Mouse (Mus musculus) macrophage (primary cell): Measurements from ENCODE around the gene Fnbp1l. TPM values are rescaled to one million over a fixed set of nuclear protein-coding genes. Genes with fewer than 3 reads are reported as not detected.
A peak's percentile ranks its signal among the peaks of the same experiment; 100 is the strongest.

ENCODE experiments used
- H3K27ac ChIP-seq: fragments of 350-480 bp; formaldehyde crosslinking; 2 replicates; pipeline ENCODE4 v1.9.0; 2021
- H3K36me3 ChIP-seq: fragments of 350-480 bp; formaldehyde crosslinking; 2 replicates; pipeline ENCODE4 v1.9.0; 2021; ENCODE audit errors: inconsistent target
- H3K4me3 ChIP-seq: fragments of 350-480 bp; formaldehyde crosslinking; 2 replicates; pipeline ENCODE4 v1.9.0; 2021; ENCODE audit errors: inconsistent target
- H3K79me2 ChIP-seq: fragments of 350-480 bp; formaldehyde crosslinking; 2 replicates; pipeline ENCODE4 v1.9.0; 2021; ENCODE audit errors: inconsistent target
- WGBS: methylation state at CpG from one replicate; pipeline ENCODE4 v1.1.7; 2026; ENCODE audit warnings: inconsistent platforms; ENCODE audit not compliant: missing documents; 5-methylcytosine and 5-hydroxymethylcytosine counted together
- polyA plus RNA-seq: library from polyadenylated mRNA; stranded (reverse); fragments of 250-400 nt; gene quantifications from 3 replicates; pipeline ENCODE4 v1.2.4, GENCODE M21; 2018; ENCODE audit warnings: inconsistent platforms
- total RNA-seq, 78 experiments: library from RNA; depleted of rRNA; stranded (reverse); fragments of 250-400 nt; gene quantifications; 1 replicate in 9 of 78; 2 replicates in 24 of 78; 3 replicates in 43 of 78; 4 replicates in 2 of 78; pipeline ENCODE4 v1.2.4; 2018; ENCODE audit warnings: inconsistent platforms in 56 of 78

The Fnbp1l gene
- total RNA-seq (2018; cell fraction: chromatin; rRNA removed): 100 to 1,000 TPM in 12 of 26 experiments, 10 to 100 TPM in 14; 15.8 to 857 (median 83.1) TPM
- total RNA-seq (2018; cell fraction: cytosol; rRNA removed): 100 to 1,000 TPM in 2 of 26 experiments, 10 to 100 TPM in 15, 1 to 10 TPM in 9; 6.9 to 147 (median 31.3) TPM
- 100 to 1,000 TPM in 11 of 26 experiments, 10 to 100 TPM in 15; 17.1 to 835 (median 90.7) TPM for total RNA-seq (2018; cell fraction: nucleus; rRNA removed)
- polyA plus RNA-seq: 7.9 to 12.5 TPM (median 11.0 TPM) in 3 replicates

DNA sequence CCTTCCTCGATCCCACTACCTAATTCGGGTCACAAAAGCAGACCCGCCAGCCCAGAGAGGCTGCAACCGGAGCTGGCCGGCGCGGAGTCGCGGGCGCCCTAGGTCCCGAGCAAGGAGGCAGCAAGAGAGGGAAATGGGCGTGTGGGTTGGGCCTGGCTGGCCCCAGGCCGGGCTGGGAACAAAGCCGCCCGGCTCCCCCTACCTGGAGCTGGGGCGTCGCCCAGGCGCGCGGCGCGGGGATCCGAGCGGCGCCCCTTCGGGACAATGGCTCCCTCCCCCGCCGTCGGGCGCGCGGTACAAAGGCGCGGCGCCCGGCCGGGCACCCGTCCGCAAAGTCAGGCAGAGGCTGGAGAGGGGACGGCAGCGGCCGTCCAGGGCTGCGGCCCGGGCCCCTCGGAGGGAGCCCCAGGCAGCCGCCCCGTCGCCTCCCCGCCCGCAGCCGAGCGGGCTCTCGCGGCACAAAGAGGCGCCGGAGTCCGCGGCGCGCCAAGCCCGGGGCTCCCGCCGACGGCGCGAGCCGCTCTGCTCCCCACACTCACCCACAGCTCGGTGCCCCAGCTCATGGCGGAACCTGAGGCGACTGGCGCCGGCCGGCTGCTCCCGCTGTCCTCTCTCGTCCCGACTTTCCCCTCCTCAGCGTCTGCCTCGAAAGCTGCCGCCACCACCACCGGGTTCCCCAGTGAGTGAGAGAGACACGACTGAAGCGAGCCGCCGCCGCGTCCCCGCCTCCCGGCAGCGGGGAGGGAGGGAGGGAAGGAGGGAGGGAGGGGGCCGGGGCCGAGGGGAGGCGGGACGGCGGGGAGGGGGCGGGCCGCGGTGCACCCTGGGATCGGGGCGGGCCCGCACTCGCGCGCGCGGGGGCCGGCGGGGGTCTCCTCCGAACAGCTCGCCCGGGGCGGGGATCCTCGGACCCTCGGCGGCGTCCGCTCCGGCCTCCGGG is at the start of gene Fnbp1l:
Gene Fnbp1l (minus strand): TSS at position 725 of the 940 bp plus-strand sequence.
- no peaks in the 10 kb centered on the region for H3K36me3 ChIP-seq
- peaks cover 44% of the 10 kb centered on the region for H3K79me2 ChIP-seq
- WGBS: under 1% methylated on average over 91 of the region's 118 CpGs
- peak within 1 kb of the TSS; percentile 53 for H3K4me3 ChIP-seq
- H3K27ac ChIP-seq: no peak within 1 kb of the TSS

DNA sequence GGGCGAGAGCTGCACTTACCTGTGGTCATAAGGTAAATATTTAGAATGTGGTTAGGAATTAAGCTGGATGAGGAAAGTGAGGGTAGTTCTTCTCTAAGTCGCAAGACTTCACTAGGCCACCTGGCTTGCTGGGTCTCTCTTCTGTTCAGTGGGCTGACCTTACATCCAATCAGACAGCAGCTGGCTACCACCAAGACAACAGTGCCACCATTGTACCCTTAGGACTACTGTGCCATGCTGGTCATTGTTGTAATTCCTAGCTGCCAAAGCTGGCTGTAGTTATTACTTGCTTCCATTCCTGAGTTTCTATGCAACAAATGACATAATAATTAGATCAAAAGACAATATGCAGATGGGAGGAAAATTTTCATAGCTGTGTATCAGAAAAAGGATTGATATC is 41.3 kb upstream of the Fnbp1l start:
- WGBS: 88% methylated on average over 2 of the region's 2 CpGs
- Histone ChIP-seq H3K36me3 (no peaks in the 10 kb centered on the region), H3K27ac (no peak overlapping the region), H3K4me3 (no peak overlapping the region), H3K79me2 (no peaks in the 10 kb centered on the region)

DNA sequence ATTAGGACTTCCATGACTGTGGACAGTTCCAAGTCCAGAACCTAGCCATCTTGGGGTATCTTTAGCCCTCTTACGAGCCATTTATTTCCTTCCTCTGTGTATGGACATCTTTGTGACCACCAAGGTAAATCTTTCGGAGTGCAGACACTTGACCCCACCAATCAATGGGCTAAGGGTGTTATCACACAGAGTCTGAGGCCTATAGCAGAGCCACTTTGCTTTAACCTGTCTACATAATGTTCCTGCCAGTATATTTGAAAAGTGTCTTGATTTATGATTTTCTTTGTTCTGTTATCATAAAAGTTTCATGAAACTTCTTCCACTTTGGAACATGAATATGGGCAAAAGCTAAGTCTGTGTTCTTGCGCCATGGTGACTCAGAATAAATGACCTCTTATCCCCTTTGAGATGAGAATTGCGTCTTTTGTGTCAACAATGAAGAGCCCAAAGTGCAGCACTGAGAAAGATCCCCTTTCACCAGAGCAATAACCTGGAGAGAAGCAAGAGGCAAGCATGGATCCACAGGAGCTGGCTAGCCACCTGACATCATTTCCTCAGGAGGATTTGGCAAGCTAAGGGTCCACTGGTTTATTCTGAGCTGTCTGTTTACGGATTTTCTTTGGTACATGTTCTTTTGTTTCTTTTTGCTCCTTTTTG is 39.9 kb upstream of the Fnbp1l start:
- Histone ChIP-seq H3K79me2 (no peaks in the 10 kb centered on the region), H3K36me3 (no peaks in the 10 kb centered on the region), H3K27ac (no peak overlapping the region), H3K4me3 (no peak overlapping the region)
- WGBS: 94% methylated on average over 5 of the region's 5 CpGs

DNA sequence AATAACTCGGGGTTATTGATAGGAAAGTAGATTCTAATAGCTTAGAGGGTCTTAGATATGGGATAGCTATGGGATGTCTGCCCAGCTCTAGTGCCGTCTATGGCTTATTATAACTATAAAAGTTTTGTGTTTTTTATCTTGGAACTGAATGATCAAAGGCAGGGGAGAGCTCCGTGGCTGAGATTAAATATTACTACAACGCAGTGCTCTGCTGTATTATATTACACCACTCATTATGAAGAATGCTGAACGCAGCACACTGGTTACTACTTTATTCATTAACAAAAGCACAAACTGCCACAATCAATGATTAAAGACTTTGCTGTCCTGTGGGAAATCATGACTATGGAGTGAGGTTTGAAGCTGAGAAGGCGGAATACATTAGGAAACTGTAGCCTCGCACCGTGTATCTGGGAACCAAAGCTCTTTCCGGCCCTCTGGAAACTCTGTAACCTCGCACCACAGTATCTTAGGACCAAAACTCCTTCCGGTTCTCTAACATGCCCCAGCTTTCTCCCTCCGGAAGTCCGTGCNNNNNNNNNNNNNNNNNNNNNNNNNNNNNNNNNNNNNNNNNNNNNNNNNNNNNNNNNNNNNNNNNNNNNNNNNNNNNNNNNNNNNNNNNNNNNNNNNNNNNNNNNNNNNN is 27.8 kb upstream of the Fnbp1l start:
- no peak overlapping the region for H3K27ac ChIP-seq
- no peak overlapping the region for H3K4me3 ChIP-seq
- 77% methylated on average over 13 of the region's 13 CpGs for whole genome bisulfite sequencing
- H3K79me2 ChIP-seq: no peaks in the 10 kb centered on the region
- H3K36me3 ChIP-seq: no peaks in the 10 kb centered on the region

DNA sequence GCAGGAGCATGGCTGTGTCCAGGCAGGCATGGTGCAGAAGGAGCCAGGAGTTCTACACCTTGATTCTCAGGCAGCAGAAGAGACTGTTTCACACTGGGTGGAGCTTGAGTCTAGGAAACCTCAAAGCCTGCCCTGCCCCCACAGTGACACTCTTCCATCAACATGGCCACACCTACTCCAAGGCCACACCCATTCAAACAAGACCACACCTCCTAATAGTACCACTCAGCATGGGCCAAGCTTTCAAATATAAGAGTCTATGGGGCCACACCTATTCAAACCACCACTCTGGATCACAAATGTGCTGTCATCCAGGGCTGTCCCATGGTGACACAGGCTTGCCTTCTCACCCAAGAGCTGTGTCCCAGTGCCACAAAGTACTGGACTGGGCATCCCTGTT is 20.8 kb upstream of the Fnbp1l start:
- H3K36me3 ChIP-seq: no peaks in the 10 kb centered on the region
- H3K4me3 ChIP-seq: no peak overlapping the region
- H3K79me2 ChIP-seq: no peaks in the 10 kb centered on the region
- H3K27ac ChIP-seq: no peak overlapping the region

DNA sequence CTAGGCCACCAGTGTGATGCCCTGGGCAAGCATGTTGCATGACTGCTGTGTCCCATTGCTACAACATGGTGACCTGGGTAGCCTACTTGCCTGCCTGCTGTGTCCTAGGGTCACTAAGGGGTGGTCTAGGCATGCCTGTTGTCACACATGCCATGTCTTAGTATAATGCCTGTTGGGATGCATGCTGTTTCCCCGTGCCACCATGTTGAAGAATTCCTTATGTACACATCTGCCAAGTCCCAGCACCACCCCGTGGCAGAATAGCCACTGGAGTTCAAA is 19.6 kb upstream of the Fnbp1l start:
- no peaks in the 10 kb centered on the region for H3K36me3 ChIP-seq
- H3K79me2 ChIP-seq: no peaks in the 10 kb centered on the region
- WGBS: 79% methylated on average over 2 of the region's 2 CpGs
- no peak overlapping the region for H3K27ac ChIP-seq
- no peak overlapping the region for H3K4me3 ChIP-seq

DNA sequence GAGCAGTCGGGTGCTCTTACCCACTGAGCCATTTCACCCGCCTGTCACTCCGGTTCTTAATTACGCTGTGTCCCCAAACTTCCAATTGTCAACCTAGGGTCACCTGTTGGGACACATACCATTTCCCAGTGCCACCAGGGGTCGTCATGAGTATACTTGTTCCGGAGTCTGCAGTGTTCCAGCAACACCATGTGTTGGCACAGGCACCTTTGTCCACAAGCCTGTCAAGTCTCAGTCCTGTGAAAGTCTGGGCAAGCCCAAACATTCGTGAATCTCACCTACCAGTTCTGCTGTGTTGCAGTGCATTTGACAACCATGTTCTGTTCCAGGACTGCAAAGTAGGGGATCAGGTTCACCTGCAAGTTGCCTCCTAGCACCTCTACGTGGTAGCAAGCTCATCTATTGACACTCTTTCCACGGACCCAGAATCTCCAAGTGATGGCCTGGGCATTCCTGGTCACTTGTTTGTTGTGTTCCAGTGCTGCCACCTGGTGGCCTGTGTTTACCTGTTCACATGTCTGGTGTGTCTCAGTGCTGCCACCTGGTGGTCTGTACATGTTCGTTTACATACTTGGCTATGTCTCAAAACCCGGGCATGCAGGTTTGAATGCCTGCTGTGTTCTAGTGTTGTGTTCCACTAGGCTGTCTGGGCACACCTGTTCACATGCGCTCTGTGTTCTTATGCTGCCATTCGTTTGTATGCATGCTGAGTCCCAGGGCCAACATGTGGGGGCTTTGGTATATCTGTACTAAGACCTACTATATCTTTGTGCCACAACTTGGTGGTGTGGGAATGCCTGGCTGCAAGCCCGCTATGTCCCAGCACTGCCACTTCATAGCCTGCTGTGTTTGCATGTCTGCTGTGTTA is 19.0 kb upstream of the Fnbp1l start:
- 45% methylated on average over 14 of the region's 14 CpGs for WGBS
- Histone ChIP-seq H3K36me3 (no peaks in the 10 kb centered on the region), H3K4me3 (no peak overlapping the region), H3K27ac (no peak overlapping the region), H3K79me2 (no peaks in the 10 kb centered on the region)

DNA sequence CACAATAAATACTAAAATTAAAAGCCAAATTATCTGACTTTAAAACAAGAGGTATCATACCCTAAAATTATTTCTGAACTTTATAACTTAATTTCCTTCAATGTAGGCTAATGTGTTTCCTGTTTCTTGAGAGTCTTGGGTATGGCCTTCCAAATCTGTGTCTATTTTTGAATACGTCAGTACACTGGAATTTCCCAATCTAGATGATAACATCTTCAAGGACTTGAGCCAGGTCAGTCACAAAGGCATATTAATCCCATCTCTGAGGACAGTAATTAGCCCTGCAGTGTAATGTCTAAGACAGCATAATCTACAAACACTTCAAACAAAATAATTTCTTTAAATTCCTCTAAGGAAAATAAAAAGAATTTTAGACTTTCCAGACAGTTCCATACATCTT is 17.8 kb upstream of the Fnbp1l start:
- 78% methylated on average over 1 of the region's 1 CpGs for WGBS
- Histone ChIP-seq H3K79me2 (no peaks in the 10 kb centered on the region), H3K4me3 (no peak overlapping the region), H3K36me3 (no peaks in the 10 kb centered on the region), H3K27ac (no peak overlapping the region)

DNA sequence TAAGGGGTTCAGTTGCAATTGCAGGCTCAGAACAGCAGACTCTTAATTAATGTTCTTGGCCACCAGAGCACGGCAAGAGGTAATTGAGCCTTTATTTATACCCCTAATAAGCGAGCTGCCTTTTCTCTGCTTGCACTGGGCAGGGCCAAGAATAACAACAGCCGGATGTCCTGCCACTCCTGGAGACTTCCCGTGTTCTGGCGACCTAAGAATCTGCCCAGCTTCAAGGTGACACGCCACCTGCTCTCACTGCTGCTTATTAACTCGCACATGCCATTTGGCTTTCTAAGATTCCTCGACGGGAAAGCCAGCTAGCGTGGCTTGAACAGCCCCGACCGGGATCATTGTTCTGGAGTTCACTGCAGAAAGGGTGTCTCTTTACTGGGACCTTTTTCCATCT is 15.7 kb upstream of the Fnbp1l start:
- H3K27ac ChIP-seq: no peak overlapping the region
- 35% methylated on average over 12 of the region's 12 CpGs for WGBS
- no peaks in the 10 kb centered on the region for H3K79me2 ChIP-seq
- no peak overlapping the region for H3K4me3 ChIP-seq
- no peaks in the 10 kb centered on the region for H3K36me3 ChIP-seq

DNA sequence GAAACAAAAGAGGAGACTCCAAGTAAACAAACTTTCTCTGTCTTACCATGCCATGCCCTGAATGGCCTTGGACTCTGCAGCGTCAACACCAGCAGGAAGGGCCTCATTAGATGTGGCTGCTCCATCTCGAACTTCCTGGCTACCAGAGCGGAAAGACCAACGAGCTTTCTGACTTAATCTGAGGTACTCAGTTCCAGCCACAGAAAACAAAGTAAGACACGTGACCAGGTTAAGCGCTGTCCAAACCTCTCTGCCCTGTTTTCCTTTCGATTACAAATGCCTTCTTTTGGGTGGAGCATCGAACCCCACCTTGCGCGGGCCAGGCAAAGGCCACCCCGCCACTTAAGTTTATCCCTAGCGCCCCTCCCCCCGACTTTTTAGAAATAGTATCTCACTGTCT is 10.1 kb upstream of the Fnbp1l start:
- no peak overlapping the region for H3K27ac ChIP-seq
- WGBS: 12% methylated on average over 13 of the region's 13 CpGs
- H3K4me3 ChIP-seq: peak overlapping the region; percentile 6; the same call in 1 of the 2 replicates
- no peaks in the 10 kb centered on the region for H3K79me2 ChIP-seq
- H3K36me3 ChIP-seq: no peaks in the 10 kb centered on the region

DNA sequence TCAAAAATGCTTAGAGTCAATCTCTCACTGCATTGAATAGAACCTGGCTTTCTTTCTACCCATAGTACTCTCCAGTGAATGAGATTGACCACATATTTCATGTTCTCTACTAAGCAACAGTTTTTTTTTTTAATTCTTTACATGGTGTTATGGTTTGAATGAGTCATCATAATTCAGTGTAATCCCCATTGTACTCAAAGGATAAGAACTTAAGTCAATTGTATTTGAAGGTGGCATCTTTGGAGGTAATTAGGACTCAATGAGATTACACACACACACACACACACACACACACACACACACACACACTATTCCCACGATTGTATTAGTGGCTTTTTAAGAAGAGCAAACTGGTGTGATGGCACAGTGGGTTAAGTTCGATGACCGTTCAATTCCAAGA is 9.4 kb upstream of the Fnbp1l start:
- H3K36me3 ChIP-seq: no peaks in the 10 kb centered on the region
- no peaks in the 10 kb centered on the region for H3K79me2 ChIP-seq
- no peak overlapping the region for H3K4me3 ChIP-seq
- H3K27ac ChIP-seq: no peak overlapping the region
- 47% methylated on average over 2 of the region's 3 CpGs for WGBS

DNA sequence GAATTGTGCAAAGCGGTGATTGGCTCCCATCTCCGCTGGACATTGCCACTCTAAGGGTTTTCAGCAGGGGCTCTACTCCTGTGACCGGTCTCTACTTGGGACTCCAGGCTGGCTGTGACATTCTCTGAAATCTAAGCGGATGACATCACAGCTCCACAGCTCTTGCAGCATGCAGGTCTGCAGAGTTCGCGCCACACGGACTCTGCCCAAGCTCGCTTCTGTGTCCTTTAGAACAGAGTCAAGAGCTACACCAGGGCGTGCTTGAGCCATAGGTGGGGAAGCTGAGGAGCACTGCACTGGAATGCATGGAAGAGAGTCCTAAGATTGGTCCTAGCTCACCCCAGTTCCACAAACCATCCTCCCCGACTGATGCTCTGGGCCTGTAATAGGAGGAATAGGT is 9.0 kb upstream of the Fnbp1l start:
- Histone ChIP-seq H3K36me3 (no peaks in the 10 kb centered on the region), H3K79me2 (no peaks in the 10 kb centered on the region), H3K4me3 (no peak overlapping the region), H3K27ac (no peak overlapping the region)
- WGBS: over 99% methylated on average over 10 of the region's 10 CpGs

DNA sequence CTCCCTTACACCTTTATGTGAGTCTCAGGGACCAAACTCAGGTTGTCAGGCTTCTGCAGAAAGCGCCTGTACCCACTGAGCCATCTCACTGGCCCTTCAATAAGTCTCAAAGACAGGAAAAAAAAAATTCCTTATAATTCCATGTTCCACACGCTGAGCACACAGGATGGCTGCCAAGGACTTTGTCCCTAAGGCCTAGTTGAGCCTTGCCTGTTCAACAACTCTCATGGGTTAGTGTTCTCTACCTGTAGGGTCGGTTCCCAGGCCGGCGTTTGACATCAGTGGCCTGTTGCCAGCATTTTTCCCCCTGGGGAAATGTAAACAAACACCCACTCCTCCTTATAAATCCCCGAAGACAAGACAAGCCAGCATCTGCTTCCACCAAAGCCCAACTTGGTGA is 8.3 kb upstream of the Fnbp1l start:
- Histone ChIP-seq H3K36me3 (no peaks in the 10 kb centered on the region), H3K27ac (no peak overlapping the region), H3K79me2 (no peaks in the 10 kb centered on the region), H3K4me3 (no peak overlapping the region)
- 90% methylated on average over 6 of the region's 6 CpGs for WGBS

DNA sequence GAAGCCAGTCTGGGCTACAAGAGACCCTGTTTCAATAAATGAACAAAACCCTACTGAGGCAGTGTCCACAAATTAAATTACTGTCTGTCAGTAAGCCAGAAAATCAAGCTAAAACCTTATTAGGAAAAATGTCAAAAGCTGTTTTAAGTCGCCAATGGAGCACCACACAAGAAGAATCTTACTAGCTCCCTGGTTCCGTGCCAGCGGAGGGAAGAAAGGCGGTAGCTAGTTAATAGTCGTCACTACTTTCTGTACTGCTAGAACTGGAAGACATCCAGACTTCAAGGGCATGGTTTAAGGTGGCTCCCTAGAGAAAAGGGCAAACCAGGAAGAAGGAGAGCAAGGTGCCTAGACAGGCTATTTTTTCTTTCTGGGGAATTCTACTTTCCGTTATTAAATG is 5.1 kb upstream of the Fnbp1l start:
- Histone ChIP-seq H3K27ac (no peak overlapping the region), H3K4me3 (no peak overlapping the region), H3K79me2 (no peaks in the 10 kb centered on the region), H3K36me3 (no peaks in the 10 kb centered on the region)
- 40% methylated on average over 6 of the region's 6 CpGs for WGBS
